Mouse (Mus musculus) brain, embryonic 14.5 days (tissue): ENCODE data around the gene Capn2. TPM values are rescaled to one million over a fixed set of nuclear protein-coding genes. Genes with fewer than 3 reads are reported as not detected.
A peak's percentile ranks its signal among the peaks of the same experiment; 100 is the strongest.

Source experiments
- DNase-seq: peaks from one replicate; pipeline ENCODE4 v3.0.0-alpha.2; 2011; ENCODE audit warnings: low read depth
- CTCF ChIP-seq: fragments of 200-500 bp; IDR thresholded peaks from 2 replicates; pipeline ENCODE4 v1.5.1; 2012; ENCODE audit warnings: inconsistent platforms, mild to moderate bottlenecking, moderate library complexity, borderline replicate concordance; ENCODE audit not compliant: insufficient read depth, insufficient read length; ENCODE audit errors: extremely low read depth
- POLR2A ChIP-seq: fragments of 200-500 bp; IDR thresholded peaks from 2 replicates; pipeline ENCODE4 v1.6.1; 2012; ENCODE audit warnings: mild to moderate bottlenecking, inconsistent platforms, borderline replicate concordance; ENCODE audit not compliant: poor library complexity, insufficient read depth, insufficient read length, severe bottlenecking; ENCODE audit errors: extremely low read depth
- polyA plus RNA-seq: library from polyadenylated mRNA; depleted of rRNA; stranded (reverse); fragments of >200 nt; gene quantifications from 2 replicates; pipeline ENCODE4 v1.2.3, GENCODE M21; 2012

The Capn2 gene
- polyA plus RNA-seq, 1 experiment, result 56.5 TPM

- DNase-seq, result no peak
- TF ChIP-seq POLR2A (no peak), CTCF (no peak)
Observed at GRCm38 (mm10) chr1:182550761-182551160, 33.4 kb upstream of the Capn2 start.

- DNase-seq, result no peak
- no peak for TF ChIP-seq POLR2A
- TF ChIP-seq CTCF, result no peak
Observed at GRCm38 (mm10) chr1:182543906-182544305, 26.5 kb upstream of the Capn2 start.

GRCm38 (mm10) chr1:182543136-182543535, 25.7 kb upstream of the Capn2 start:
- no peak for TF ChIP-seq CTCF
- no peak for TF ChIP-seq POLR2A
- no peak for DNase-seq

GRCm38 (mm10) chr1:182542110-182542509, 24.7 kb upstream of the Capn2 start:
- no peak for DNase-seq
- TF ChIP-seq POLR2A (no peak), CTCF (no peak)

GRCm38 (mm10) chr1:182539023-182539940, 21.9 kb upstream of the Capn2 start:
- TF ChIP-seq POLR2A (no peak), CTCF (peak; percentile 69; the same call in 1 of the 2 replicates)
- DNase-seq, result peak; percentile 95

GRCm38 (mm10) chr1:182535080-182535481, 17.7 kb upstream of the Capn2 start:
- no peak for DNase-seq
- no peak for TF ChIP-seq POLR2A
- TF ChIP-seq CTCF, result no peak

- DNase-seq, result no peak
Observed at GRCm38 (mm10) chr1:182533583-182533982, 16.2 kb upstream of the Capn2 start.

GRCm38 (mm10) chr1:182527921-182528858, 10.8 kb upstream of the Capn2 start:
- TF ChIP-seq CTCF, result no peak
- TF ChIP-seq POLR2A, result no peak
- no peak for DNase-seq

More at GRCm38 (mm10) chr1:182533583-182533982, 16.2 kb upstream of the Capn2 start:
- TF ChIP-seq CTCF, result no peak
- TF ChIP-seq POLR2A, result no peak

GRCm38 (mm10) chr1:182527261-182527766, 9.9 kb upstream of the Capn2 start:
- TF ChIP-seq POLR2A (no peak), CTCF (no peak)
- DNase-seq, result no peak

GRCm38 (mm10) chr1:182525601-182526000, 8.2 kb upstream of the Capn2 start:
- DNase-seq, result no peak
- TF ChIP-seq POLR2A (no peak), CTCF (no peak)

GRCm38 (mm10) chr1:182523692-182524091, 6.3 kb upstream of the Capn2 start:
- no peak for TF ChIP-seq CTCF
- no peak for TF ChIP-seq POLR2A
- DNase-seq, result no peak

- DNase-seq, result no peak
- TF ChIP-seq CTCF (no peak), POLR2A (no peak)
Observed at GRCm38 (mm10) chr1:182522961-182523360, 5.6 kb upstream of the Capn2 start.
